Mouse (Mus musculus): ENCODE measurements around the gene Gabre. TPM values are rescaled to one million over a fixed set of nuclear protein-coding genes. Genes with fewer than 3 reads are reported as not detected.

Gabre gene
- polyA plus RNA-seq (2015; fragmentation: Nextera tagmentation; extraction: Ambion mirVana), result 0.52 and 0.90 TPM in 2 replicates

DNA sequence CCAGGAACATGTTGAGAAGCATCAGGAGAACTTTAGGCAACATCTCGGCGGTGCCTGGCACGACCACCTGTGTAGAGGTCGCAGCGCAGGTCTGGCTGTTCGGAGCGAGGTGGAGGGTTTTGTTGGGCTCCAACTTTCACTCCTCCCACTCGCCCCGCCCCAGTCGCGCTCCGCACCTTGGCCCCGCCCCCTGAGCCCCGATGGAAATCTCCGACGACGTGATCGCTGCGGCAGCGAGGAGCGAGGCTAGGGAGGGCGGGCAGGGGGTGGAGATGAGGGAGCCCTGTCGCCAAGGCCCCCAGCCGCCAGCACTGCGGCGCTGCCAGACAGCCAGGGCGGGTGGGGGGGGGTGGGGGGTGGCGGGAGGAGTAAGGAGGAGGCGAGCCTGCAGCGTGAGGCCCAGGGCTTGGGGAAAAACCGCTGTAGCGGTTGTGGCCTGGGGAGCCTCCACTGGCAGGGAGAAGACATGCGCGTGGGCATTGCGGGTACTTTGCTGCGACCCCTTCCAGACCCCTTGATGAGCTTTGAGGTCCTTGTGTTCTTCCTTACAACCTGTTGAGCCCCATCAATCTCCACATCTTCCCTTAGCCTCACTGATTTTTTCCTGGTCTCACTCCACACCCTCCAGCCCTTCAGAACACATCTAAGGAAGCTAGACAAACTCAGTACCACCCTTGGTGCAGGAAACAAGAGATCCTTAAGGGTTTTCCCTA, at the start of gene Gabre:
Gabre (minus strand) TSS at position 145 of the 713 bp plus-strand sequence.
- ATAC-seq, result peak; percentile 89
- no peaks in the 10 kb centered on the region for H3K9me3 ChIP-seq (replicated peaks; ENCODE audit: control insufficient read depth, low read length, poor library complexity, severe bottlenecking)
- H3K36me3 ChIP-seq (ENCODE audit: control insufficient read depth, insufficient read depth, low read length), result no peaks in the 10 kb centered on the region
- H3K9ac ChIP-seq (ENCODE audit: low read depth, low read length), result peak within 1 kb of the TSS; percentile 49; the same call in 1 of the 2 replicates
- no peak within 1 kb of the TSS for H3K27ac ChIP-seq (ENCODE audit: low read length)
- no peaks in the 10 kb centered on the region for H3K27me3 ChIP-seq (ENCODE audit: control insufficient read depth, insufficient read depth, low read depth, low read length)
- 28% methylated on average over 22 of the region's 36 CpGs for WGBS
- H3K4me1 ChIP-seq (ENCODE audit: control insufficient read depth, insufficient read depth, low read length), result no peaks in the 10 kb centered on the region; the same call in 1 of the 2 replicates
- peak within 1 kb of the TSS; percentile 67 for H3K4me2 ChIP-seq (ENCODE audit: low read length)
- H3K4me3 ChIP-seq (ENCODE audit: low read depth, low read length), result peak within 1 kb of the TSS; percentile 46

DNA sequence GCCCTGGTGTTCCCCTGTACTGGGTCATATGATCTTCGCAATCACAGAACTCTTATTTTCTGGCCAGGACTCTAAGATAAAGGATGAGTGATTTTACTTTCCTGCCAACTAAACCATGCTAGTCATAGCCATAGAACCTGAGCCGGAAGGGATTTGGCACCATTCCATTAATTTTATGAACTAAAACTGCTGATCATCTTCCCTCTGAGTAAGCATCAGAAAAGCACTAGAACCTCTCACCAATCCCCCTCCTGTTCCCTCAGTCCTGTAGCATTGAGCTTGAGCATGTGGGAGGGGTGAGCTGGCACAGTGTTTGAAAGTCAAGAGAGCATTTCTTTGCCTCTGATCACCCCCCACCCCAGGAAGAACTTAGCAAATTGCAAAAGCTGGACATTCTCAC, 23.2 kb upstream of the Gabre start:
- ATAC-seq, result no peak
- 90% methylated on average over 2 of the region's 2 CpGs for WGBS
- no peak overlapping the region for H3K9ac ChIP-seq (ENCODE audit: low read depth, low read length)
- no peaks in the 10 kb centered on the region for H3K36me3 ChIP-seq (ENCODE audit: control insufficient read depth, insufficient read depth, low read length)
- H3K4me1 ChIP-seq (ENCODE audit: control insufficient read depth, insufficient read depth, low read length), result no peaks in the 10 kb centered on the region
- H3K27me3 ChIP-seq (ENCODE audit: control insufficient read depth, insufficient read depth, low read depth, low read length), result no peaks in the 10 kb centered on the region
- no peaks in the 10 kb centered on the region for H3K9me3 ChIP-seq (replicated peaks; ENCODE audit: control insufficient read depth, low read length, poor library complexity, severe bottlenecking)
- H3K4me2 ChIP-seq (ENCODE audit: low read length), result no peak overlapping the region
- no peak overlapping the region for H3K4me3 ChIP-seq (ENCODE audit: low read depth, low read length)
- H3K27ac ChIP-seq (ENCODE audit: low read length), result no peak overlapping the region

DNA sequence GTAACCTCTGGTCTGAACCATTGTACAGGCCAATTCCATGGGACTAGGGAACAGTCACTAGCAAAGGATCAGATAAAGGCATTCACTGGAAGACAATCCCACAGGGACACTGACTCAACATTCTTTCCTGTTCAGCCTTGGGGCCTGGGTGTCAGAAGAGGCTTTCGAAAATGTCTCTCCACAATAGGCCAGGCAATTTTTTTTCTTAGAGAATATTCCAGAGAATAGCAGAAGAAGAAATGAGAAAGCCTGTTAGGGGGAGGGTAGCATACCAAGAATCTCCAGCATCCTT, 715 bp upstream of the Gabre start:
- peak overlapping the region; percentile 67 for H3K4me2 ChIP-seq (ENCODE audit: low read length)
- H3K36me3 ChIP-seq (ENCODE audit: control insufficient read depth, insufficient read depth, low read length), result no peaks in the 10 kb centered on the region
- no peak overlapping the region for H3K27ac ChIP-seq (ENCODE audit: low read length)
- ATAC-seq, result no peak
- no peak overlapping the region for H3K4me3 ChIP-seq (ENCODE audit: low read depth, low read length)
- H3K4me1 ChIP-seq (ENCODE audit: control insufficient read depth, insufficient read depth, low read length), result no peaks in the 10 kb centered on the region; the same call in 1 of the 2 replicates
- H3K9me3 ChIP-seq (replicated peaks; ENCODE audit: control insufficient read depth, low read length, poor library complexity, severe bottlenecking), result no peaks in the 10 kb centered on the region
- WGBS, result 71% methylated on average over 1 of the region's 1 CpGs
- H3K9ac ChIP-seq (ENCODE audit: low read depth, low read length), result no peak overlapping the region
- H3K27me3 ChIP-seq (ENCODE audit: control insufficient read depth, insufficient read depth, low read depth, low read length), result no peaks in the 10 kb centered on the region

DNA sequence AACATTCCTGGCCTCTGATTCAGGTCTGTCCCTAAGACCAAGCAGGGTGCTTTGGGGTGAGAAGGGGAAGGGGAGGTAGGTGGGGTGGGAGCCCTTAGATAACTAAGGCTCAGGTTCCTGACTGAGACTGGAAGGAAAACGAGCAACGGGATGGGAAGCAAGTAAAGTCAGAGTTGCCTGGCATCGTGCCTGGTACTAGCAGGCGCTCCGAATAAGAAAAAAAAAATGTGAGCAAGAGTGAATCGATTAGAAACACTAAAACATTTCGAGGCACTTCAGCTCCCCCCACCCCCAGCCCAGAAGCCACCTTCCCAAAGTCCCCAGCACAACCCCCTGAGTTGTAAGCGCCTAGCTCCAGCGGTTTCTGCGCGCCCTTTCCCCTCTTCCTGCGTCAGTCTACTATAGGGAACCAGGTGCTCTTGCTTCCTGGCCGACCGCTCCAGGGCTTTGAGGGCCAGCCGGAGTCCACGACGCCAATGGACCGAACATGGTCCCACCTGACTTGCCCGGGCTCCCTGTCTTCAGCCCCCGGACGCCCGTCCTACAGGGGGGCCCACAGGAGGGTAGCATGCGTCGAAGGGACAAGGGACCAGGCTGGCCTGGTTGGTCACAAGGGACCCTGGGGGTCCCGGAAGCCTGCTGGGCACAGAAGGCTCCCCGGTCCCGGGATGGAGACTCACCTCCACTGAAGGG, 491 bp downstream of the Gabre start:
- H3K9me3 ChIP-seq (replicated peaks; ENCODE audit: control insufficient read depth, low read length, poor library complexity, severe bottlenecking), result no peaks in the 10 kb centered on the region

DNA sequence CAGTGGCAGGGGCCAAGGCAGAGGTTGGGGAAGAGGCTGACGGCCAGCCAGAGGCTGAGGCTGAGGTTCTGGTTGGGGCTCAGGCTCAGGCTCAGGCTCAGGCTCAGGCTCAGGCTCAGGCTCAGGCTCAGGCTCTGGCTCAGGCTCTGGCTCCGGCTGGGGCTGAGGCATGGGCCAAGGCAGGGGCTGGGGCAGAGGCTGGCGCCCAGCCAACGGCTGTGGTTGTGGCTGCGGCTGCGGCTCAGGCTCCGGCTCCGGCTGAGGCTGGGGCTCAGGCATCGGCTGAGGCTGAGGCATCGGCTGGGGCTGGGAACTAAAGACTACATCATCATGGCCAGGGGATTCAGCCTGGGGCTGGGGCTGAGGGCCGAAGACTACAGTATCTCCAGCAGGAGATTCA, 4.0 kb downstream of the Gabre start:
- no peak overlapping the region for H3K4me2 ChIP-seq (ENCODE audit: low read length)
- WGBS, result 91% methylated on average over 11 of the region's 11 CpGs

More for the DNA sequence above, 491 bp downstream of the Gabre start:
- Histone ChIP-seq H3K36me3 (ENCODE audit: control insufficient read depth, insufficient read depth, low read length) (no peaks in the 10 kb centered on the region), H3K4me1 (ENCODE audit: control insufficient read depth, insufficient read depth, low read length) (no peaks in the 10 kb centered on the region; the same call in 1 of the 2 replicates), H3K4me2 (ENCODE audit: low read length) (peak overlapping the region; percentile 67), H3K4me3 (ENCODE audit: low read depth, low read length) (peak overlapping the region; percentile 46), H3K27ac (ENCODE audit: low read length) (no peak overlapping the region), H3K9ac (ENCODE audit: low read depth, low read length) (peak overlapping the region; percentile 49; the same call in 1 of the 2 replicates), H3K27me3 (ENCODE audit: control insufficient read depth, insufficient read depth, low read depth, low read length) (no peaks in the 10 kb centered on the region)
- WGBS, result 16% methylated on average over 27 of the region's 27 CpGs
- ATAC-seq, result peak; percentile 57; the same call in 1 of the 2 replicates

DNA sequence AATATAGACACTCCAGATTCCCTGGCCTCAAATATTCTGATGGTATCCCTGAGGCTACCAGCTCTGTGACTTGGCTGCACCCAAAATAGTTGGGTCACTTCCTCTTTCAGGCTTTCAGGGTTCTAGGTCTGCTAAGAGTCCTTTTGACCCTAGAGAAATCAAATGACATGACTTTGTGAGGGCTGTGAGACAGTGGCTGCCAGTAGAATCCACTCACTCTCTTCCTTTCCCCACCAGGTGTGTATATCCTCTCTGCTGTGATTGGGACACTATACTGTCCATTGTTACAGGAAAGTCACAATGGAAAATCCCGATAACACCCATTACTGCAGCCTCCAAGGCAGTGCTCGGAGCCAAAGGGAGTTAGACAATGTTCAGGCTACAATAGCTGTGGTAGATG, 52.9 kb downstream of the Gabre start, which contains the start of gene Magea4:
Magea4 (plus strand) TSS at position 301 of the 400 bp plus-strand sequence.
- no peaks in the 10 kb centered on the region for H3K36me3 ChIP-seq (ENCODE audit: control insufficient read depth, insufficient read depth, low read length)
- no peak within 1 kb of the TSS for H3K27ac ChIP-seq (ENCODE audit: low read length)
- no peak within 1 kb of the TSS for H3K4me3 ChIP-seq (ENCODE audit: low read depth, low read length)
- H3K4me1 ChIP-seq (ENCODE audit: control insufficient read depth, insufficient read depth, low read length), result no peaks in the 10 kb centered on the region
- 85% methylated on average over 2 of the region's 2 CpGs for WGBS
- H3K9me3 ChIP-seq (replicated peaks; ENCODE audit: control insufficient read depth, low read length, poor library complexity, severe bottlenecking), result no peaks in the 10 kb centered on the region
- H3K4me2 ChIP-seq (ENCODE audit: low read length), result no peak within 1 kb of the TSS
- no peak within 1 kb of the TSS for H3K9ac ChIP-seq (ENCODE audit: low read depth, low read length)
- H3K27me3 ChIP-seq (ENCODE audit: control insufficient read depth, insufficient read depth, low read depth, low read length), result no peaks in the 10 kb centered on the region
- ATAC-seq, result no peak

More for the DNA sequence above, 4.0 kb downstream of the Gabre start:
- no peaks in the 10 kb centered on the region; the same call in 1 of the 2 replicates for H3K4me1 ChIP-seq (ENCODE audit: control insufficient read depth, insufficient read depth, low read length)
- no peaks in the 10 kb centered on the region for H3K27me3 ChIP-seq (ENCODE audit: control insufficient read depth, insufficient read depth, low read depth, low read length)
- no peaks in the 10 kb centered on the region for H3K9me3 ChIP-seq (replicated peaks; ENCODE audit: control insufficient read depth, low read length, poor library complexity, severe bottlenecking)
- no peak overlapping the region for H3K9ac ChIP-seq (ENCODE audit: low read depth, low read length)
- ATAC-seq, result no peak
- H3K4me3 ChIP-seq (ENCODE audit: low read depth, low read length), result no peak overlapping the region
- H3K27ac ChIP-seq (ENCODE audit: low read length), result no peak overlapping the region
- no peaks in the 10 kb centered on the region for H3K36me3 ChIP-seq (ENCODE audit: control insufficient read depth, insufficient read depth, low read length)

MicroRNA genes within 50 kb of the gene (microRNA counts, 519-probe panel; counts per million panel counts)
- 2,187 counts per million, percentile 62 among the panel's probes with 10 or more counts for microRNA mmu-miR-224
- microRNA mmu-miR-452, result 1,299 counts per million, percentile 25 among the panel's probes with 10 or more counts

Small RNAs within 50 kb of the gene (microRNA-seq; reads per million reads assigned to microRNA genes)
- gene Mir224, result 49.8 reads per million, percentile 46 among the genes with 10 or more reads in this experiment
- gene Mir452, result 24.7 reads per million, percentile 39 among the genes with 10 or more reads in this experiment

Other genes starting within 250 kb of the Gabre start
- gene Magea4, start 52.8 kb downstream of the Gabre start, polyA plus RNA-seq (2015; fragmentation: Nextera tagmentation; extraction: Ambion mirVana), result not detected in 2 replicates
- gene Magea10, start 112.1 kb upstream of the Gabre start, polyA plus RNA-seq (2015; fragmentation: Nextera tagmentation; extraction: Ambion mirVana), result not detected in 2 replicates